Mouse (Mus musculus): Measurements from ENCODE around the gene Rspo4.

Gene Rspo4

GRCm38 (mm10) chr2:151842648-151843226, at the start of gene Rspo4:
Gene Rspo4, plus strand, starts transcription at chr2:151842927.
- DNase-seq (ENCODE audit: low read depth): no peak

GRCm38 (mm10) chr2:151815586-151815985, 27.1 kb upstream of the Rspo4 start:
- no peak for DNase-seq (ENCODE audit: low read depth)

GRCm38 (mm10) chr2:151862257-151862810, 19.6 kb downstream of the Rspo4 start:
- peak; percentile 19 for DNase-seq (ENCODE audit: low read depth)

- DNase-seq (ENCODE audit: low read depth): no peak
Observed at GRCm38 (mm10) chr2:151864941-151865340, 22.2 kb downstream of the Rspo4 start.

- peak; percentile 72 for DNase-seq (ENCODE audit: low read depth)
Observed at GRCm38 (mm10) chr2:151866487-151866886, 23.8 kb downstream of the Rspo4 start.

- no peak for DNase-seq (ENCODE audit: low read depth)
Observed at GRCm38 (mm10) chr2:151868196-151868595, 25.5 kb downstream of the Rspo4 start.

- DNase-seq (ENCODE audit: low read depth): peak; percentile 36
Observed at GRCm38 (mm10) chr2:151874551-151874950, 31.8 kb downstream of the Rspo4 start.

- peak; percentile 44 for DNase-seq (ENCODE audit: low read depth)
Observed at GRCm38 (mm10) chr2:151876012-151876485, 33.3 kb downstream of the Rspo4 start.

- DNase-seq (ENCODE audit: low read depth): no peak
Observed at GRCm38 (mm10) chr2:151878645-151879044, 35.9 kb downstream of the Rspo4 start.

- DNase-seq (ENCODE audit: low read depth): no peak
Observed at GRCm38 (mm10) chr2:151879760-151880159, 37.0 kb downstream of the Rspo4 start.

GRCm38 (mm10) chr2:151891031-151891430, 48.3 kb downstream of the Rspo4 start:
- no peak for DNase-seq (ENCODE audit: low read depth)

- DNase-seq (ENCODE audit: low read depth): no peak
Observed at GRCm38 (mm10) chr2:151893122-151893774, 50.5 kb downstream of the Rspo4 start.

GRCm38 (mm10) chr2:151894209-151894980, 51.7 kb downstream of the Rspo4 start:
- no peak for DNase-seq (ENCODE audit: low read depth)

- no peak for DNase-seq (ENCODE audit: low read depth)
Observed at GRCm38 (mm10) chr2:151895911-151896310, 53.2 kb downstream of the Rspo4 start.

GRCm38 (mm10) chr2:151898106-151898505, 55.4 kb downstream of the Rspo4 start:
- DNase-seq (ENCODE audit: low read depth): no peak

- no peak for DNase-seq (ENCODE audit: low read depth)
Observed at GRCm38 (mm10) chr2:151900845-151901244, 58.1 kb downstream of the Rspo4 start.

GRCm38 (mm10) chr2:151903267-151903666, 60.5 kb downstream of the Rspo4 start:
- DNase-seq (ENCODE audit: low read depth): no peak

GRCm38 (mm10) chr2:151903933-151904332, 61.2 kb downstream of the Rspo4 start:
- no peak for DNase-seq (ENCODE audit: low read depth)

- DNase-seq (ENCODE audit: low read depth): no peak
Observed at GRCm38 (mm10) chr2:151904636-151905035, 61.9 kb downstream of the Rspo4 start.

- DNase-seq (ENCODE audit: low read depth): no peak
Observed at GRCm38 (mm10) chr2:151907020-151907419, 64.3 kb downstream of the Rspo4 start.

- no peak for DNase-seq (ENCODE audit: low read depth)
Observed at GRCm38 (mm10) chr2:151909386-151909785, 66.7 kb downstream of the Rspo4 start.

GRCm38 (mm10) chr2:151910498-151910897, 67.8 kb downstream of the Rspo4 start:
- DNase-seq (ENCODE audit: low read depth): no peak
